8 mouse cellular contexts compared by ENCODE assay signal in genomic region chr4:31964194-31964875, GRCm38 (mm10). TPM values are rescaled to one million over a fixed set of nuclear protein-coding genes. Genes with fewer than 3 reads are reported as not detected.
DNase-seq lines count a peak whose midpoint lies in the region; ATAC-seq and TF ChIP-seq lines count a peak whose summit lies in the region.

No protein-coding gene starts in this region.

- H3K4me3 ChIP-seq in heart, embryonic 12.5 days, result peak overlapping the region; percentile 91
- peak overlapping the region; percentile 85 for H3K4me3 ChIP-seq in C2C12 (ENCODE audit: insufficient read depth, poor library complexity, severe bottlenecking)
- H3K4me3 ChIP-seq in embryonic facial prominence, embryonic 15.5 days (replicated peaks), result peak overlapping the region; percentile 89
- H3K4me3 ChIP-seq in limb, embryonic 10.5 days, result peak overlapping the region; percentile 95
- H3K4me3 ChIP-seq in midbrain, postnatal 0 days (ENCODE audit: low read depth, low read length), result peak overlapping the region; percentile 82

- peak overlapping the region; percentile 89 for H3K4me2 ChIP-seq in heart, embryonic 12.5 days
- H3K4me2 ChIP-seq in embryonic facial prominence, embryonic 15.5 days (replicated peaks), result peak overlapping the region; percentile 63
- H3K4me2 ChIP-seq in midbrain, postnatal 0 days (ENCODE audit: low read depth, low read length, poor library complexity, severe bottlenecking), result peak overlapping the region; percentile 64

- peaks cover 5% of the 10 kb centered on the region; the same call in 1 of the 2 replicates for H3K36me3 ChIP-seq in heart, embryonic 12.5 days
- H3K36me3 ChIP-seq in C2C12 (ENCODE audit: control insufficient read depth, insufficient read depth), result no peaks in the 10 kb centered on the region
- H3K36me3 ChIP-seq in embryonic facial prominence, embryonic 15.5 days, result no peaks in the 10 kb centered on the region
- 0 out of 2 replicates have a peak, but pooled peaks cover 2% of the 10 kb centered on the region for H3K36me3 ChIP-seq in limb, embryonic 10.5 days
- no peaks in the 10 kb centered on the region for H3K36me3 ChIP-seq in midbrain, postnatal 0 days (ENCODE audit: insufficient read depth, low read length)

- intact Hi-C loops in heart, postnatal 14 days (cut with DNase I), result no loop called here

- H3K4me1 ChIP-seq in heart, embryonic 12.5 days (replicated peaks), result peaks cover 24% of the 10 kb centered on the region
- peaks cover 16% of the 10 kb centered on the region for H3K4me1 ChIP-seq in embryonic facial prominence, embryonic 15.5 days
- H3K4me1 ChIP-seq in limb, embryonic 10.5 days, result peaks cover 16% of the 10 kb centered on the region
- peaks cover 2% of the 10 kb centered on the region; the same call in 1 of the 2 replicates for H3K4me1 ChIP-seq in midbrain, postnatal 0 days (ENCODE audit: insufficient read depth, low read length)

- H3K27ac ChIP-seq in heart, embryonic 12.5 days (ENCODE audit: poor library complexity, severe bottlenecking), result peak overlapping the region; percentile 97
- peak overlapping the region; percentile 99 for H3K27ac ChIP-seq in embryonic facial prominence, embryonic 15.5 days (replicated peaks)
- H3K27ac ChIP-seq in limb, embryonic 10.5 days, result peak overlapping the region; percentile 98
- peak overlapping the region; percentile 91 for H3K27ac ChIP-seq in midbrain, postnatal 0 days (ENCODE audit: low read depth, low read length)

- H3ac ChIP-seq in C2C12 (ENCODE audit: control insufficient read depth, insufficient read length, low read depth), result peak overlapping the region; percentile 85

- H3K9ac ChIP-seq in heart, embryonic 12.5 days, result peak overlapping the region; percentile 93
- H3K9ac ChIP-seq in embryonic facial prominence, embryonic 15.5 days, result peak overlapping the region; percentile 78
- H3K9ac ChIP-seq in midbrain, postnatal 0 days (replicated peaks; ENCODE audit: low read length, poor library complexity, severe bottlenecking), result peak overlapping the region; percentile 84

- under 1% methylated on average over 47 of the region's 47 CpGs for WGBS in heart, embryonic 12.5 days
- under 1% methylated on average over 47 of the region's 47 CpGs for WGBS in embryonic facial prominence, embryonic 15.5 days
- under 1% methylated on average over 47 of the region's 47 CpGs for WGBS in limb, embryonic 10.5 days
- WGBS in midbrain, postnatal 0 days, result under 1% methylated on average over 42 of the region's 47 CpGs

- peaks cover 50% of the 10 kb centered on the region for H3K79me3 ChIP-seq in C2C12 (ENCODE audit: low read depth)

- no peaks in the 10 kb centered on the region for H3K9me3 ChIP-seq in heart, embryonic 12.5 days (replicated peaks)
- H3K9me3 ChIP-seq in embryonic facial prominence, embryonic 15.5 days (replicated peaks), result no peaks in the 10 kb centered on the region
- no peaks in the 10 kb centered on the region for H3K9me3 ChIP-seq in limb, embryonic 10.5 days (replicated peaks)
- no peaks in the 10 kb centered on the region for H3K9me3 ChIP-seq in midbrain, postnatal 0 days (ENCODE audit: low read length)

- no peak for TF ChIP-seq CTCF in C2C12 (IDR thresholded peaks at IDR 0.05; ENCODE audit: control insufficient read depth, insufficient read depth, insufficient read length)
- no peak for TF ChIP-seq CTCF in midbrain, postnatal 0 days (IDR thresholded peaks at IDR 0.05)

- peak; percentile 37; the same call in 1 of the 2 replicates for ATAC-seq in heart, embryonic 12.5 days (ENCODE audit: insufficient number of reproducible peaks, low FRiP score)
- ATAC-seq in embryonic facial prominence, embryonic 15.5 days (ENCODE audit: insufficient number of reproducible peaks, low FRiP score, low TSS enrichment, low read depth), result no peak
- peak; percentile 0 for ATAC-seq in midbrain, postnatal 0 days (ENCODE audit: low FRiP score)

- DNase-seq in heart, postnatal 14 days, result no peak
- no peak for DNase-seq in limb, embryonic 10.5 days (ENCODE audit: low spot score)
- peak; percentile 2 for DNase-seq in midbrain, postnatal 0 days (ENCODE audit: low spot score)
- no peak for DNase-seq in urinary bladder, postnatal 14 days (ENCODE audit: low spot score)
- DNase-seq in thymus, postnatal 4 days, result no peak

- no peaks in the 10 kb centered on the region for H3K27me3 ChIP-seq in heart, embryonic 12.5 days (replicated peaks)
- no peaks in the 10 kb centered on the region for H3K27me3 ChIP-seq in C2C12 (ENCODE audit: control insufficient read depth, insufficient read depth, insufficient read length)
- no peaks in the 10 kb centered on the region for H3K27me3 ChIP-seq in embryonic facial prominence, embryonic 15.5 days
- H3K27me3 ChIP-seq in limb, embryonic 10.5 days (ENCODE audit: low read depth, poor library complexity, severe bottlenecking), result no peaks in the 10 kb centered on the region
- no peaks in the 10 kb centered on the region for H3K27me3 ChIP-seq in midbrain, postnatal 0 days (ENCODE audit: insufficient read depth, low read length)

- peaks cover 69% of the 10 kb centered on the region for H3K79me2 ChIP-seq in C2C12 (ENCODE audit: control insufficient read depth, insufficient read depth)

TF ChIP-seq in C2C12, 6 proteins besides CTCF, POLR2A, EP300 and RAD21:
- TF ChIP-seq MYOD1 (IDR thresholded peaks at IDR 0.05; ENCODE audit: control insufficient read depth, insufficient read length, low read depth), result no peak
- TF ChIP-seq FOSL1 (IDR thresholded peaks at IDR 0.05; ENCODE audit: insufficient read depth, low read length, poor library complexity, severe bottlenecking), result no peak
- TF ChIP-seq MAX (IDR thresholded peaks at IDR 0.05), result no peak
- TF ChIP-seq USF1 (IDR thresholded peaks at IDR 0.05; ENCODE audit: low read depth), result no peak
- TF ChIP-seq CEBPB (IDR thresholded peaks at IDR 0.05; ENCODE audit: low read depth), result no peak
- TF ChIP-seq MYOG (IDR thresholded peaks at IDR 0.05; ENCODE audit: control insufficient read depth, extremely low read depth, insufficient read length), result no peak

RNA-seq across cellular contexts. Expression of gene Map3k7, which starts 0.4 kb away (rescaled TPM):
- polyA plus RNA-seq in heart, embryonic 12.5 days (2016; fragmentation: Nextera tagmentation; extraction: Ambion mirVana), result 41.8 and 44.6 TPM in 2 replicates
- 10 to 100 TPM; 46.2 to 47.0 TPM for total RNA-seq in heart, postnatal 14 days (2021)
- 17.8 TPM for polyA plus RNA-seq in C2C12 (2012; fragmentation: generic; extraction: Trizol)
- 28.8 and 30.1 TPM in 2 replicates for polyA plus RNA-seq in embryonic facial prominence, embryonic 15.5 days (2015; fragmentation: Nextera tagmentation; extraction: Ambion mirVana)
- polyA plus RNA-seq in limb, embryonic 10.5 days (2016; fragmentation: Nextera tagmentation; extraction: Ambion mirVana), result 46.6 and 54.1 TPM in 2 replicates
- 38.7 and 40.7 TPM in 2 replicates for total RNA-seq in midbrain, postnatal 0 days (2014; rRNA removed)
- polyA plus RNA-seq in midbrain, postnatal 0 days (2015; fragmentation: Nextera tagmentation; extraction: Ambion mirVana), result 13.1 and 15.5 TPM in 2 replicates
